Mouse (Mus musculus): ENCODE results near the gene Uggt1. TPM values are rescaled to one million over a fixed set of nuclear protein-coding genes. Genes with fewer than 3 reads are reported as not detected.

The Uggt1 gene
- polyA plus RNA-seq, 1 experiment from 2014 or later = 54.7 TPM

GRCm38 (mm10) chr1:36270666-36271065 is 26.1 kb upstream of the Uggt1 start:
- no peak for ATAC-seq (replicated peaks)
- 75% methylated on average over 3 of the region's 3 CpGs for WGBS
- Histone ChIP-seq H3K9me3 (no peaks in the 10 kb centered on the region), H3K4me1 (no peaks in the 10 kb centered on the region), H3K27me3 (no peaks in the 10 kb centered on the region), H3K36me3 (no peaks in the 10 kb centered on the region), H3K4me2 (replicated peaks) (no peak overlapping the region), H3K27ac (replicated peaks) (no peak overlapping the region), H3K9ac (replicated peaks) (no peak overlapping the region), H3K4me3 (no peak overlapping the region)

- ATAC-seq (replicated peaks) = no peak
- no peaks in the 10 kb centered on the region for H3K9me3 ChIP-seq
- no peak overlapping the region for H3K9ac ChIP-seq (replicated peaks)
- H3K4me1 ChIP-seq = no peaks in the 10 kb centered on the region
- H3K27ac ChIP-seq (replicated peaks) = no peak overlapping the region
- 46% methylated on average over 54 of the region's 54 CpGs for WGBS
- peak overlapping the region; percentile 30 for H3K4me2 ChIP-seq (replicated peaks)
- H3K4me3 ChIP-seq = peak overlapping the region; percentile 13; the same call in 1 of the 2 replicates
- no peaks in the 10 kb centered on the region for H3K27me3 ChIP-seq
- H3K36me3 ChIP-seq = no peaks in the 10 kb centered on the region
These were observed 24.7 kb upstream of the Uggt1 start for GRCm38 (mm10) chr1:36269121-36269795.

- Histone ChIP-seq H3K4me1 (no peaks in the 10 kb centered on the region), H3K9ac (replicated peaks) (no peak overlapping the region), H3K9me3 (no peaks in the 10 kb centered on the region), H3K36me3 (no peaks in the 10 kb centered on the region), H3K4me2 (replicated peaks) (no peak overlapping the region), H3K27ac (replicated peaks) (no peak overlapping the region), H3K4me3 (no peak overlapping the region), H3K27me3 (no peaks in the 10 kb centered on the region)
- 98% methylated on average over 3 of the region's 3 CpGs for WGBS
- no peak for ATAC-seq (replicated peaks)
These were observed 23.1 kb upstream of the Uggt1 start for GRCm38 (mm10) chr1:36267595-36267994.

GRCm38 (mm10) chr1:36266293-36266692 is 21.8 kb upstream of the Uggt1 start:
- H3K4me1 ChIP-seq = no peaks in the 10 kb centered on the region
- no peak for ATAC-seq (replicated peaks)
- H3K9ac ChIP-seq (replicated peaks) = no peak overlapping the region
- H3K36me3 ChIP-seq = no peaks in the 10 kb centered on the region
- H3K4me2 ChIP-seq (replicated peaks) = no peak overlapping the region
- no peaks in the 10 kb centered on the region for H3K9me3 ChIP-seq
- no peak overlapping the region for H3K4me3 ChIP-seq
- 87% methylated on average over 6 of the region's 6 CpGs for WGBS
- H3K27ac ChIP-seq (replicated peaks) = no peak overlapping the region
- H3K27me3 ChIP-seq = no peaks in the 10 kb centered on the region

- WGBS = 70% methylated on average over 13 of the region's 13 CpGs
- Histone ChIP-seq H3K9me3 (no peaks in the 10 kb centered on the region), H3K27ac (replicated peaks) (no peak overlapping the region), H3K4me1 (no peaks in the 10 kb centered on the region), H3K36me3 (no peaks in the 10 kb centered on the region), H3K4me2 (replicated peaks) (no peak overlapping the region), H3K4me3 (no peak overlapping the region), H3K9ac (replicated peaks) (no peak overlapping the region), H3K27me3 (no peaks in the 10 kb centered on the region)
- ATAC-seq (replicated peaks) = no peak
These were observed 19.4 kb upstream of the Uggt1 start for GRCm38 (mm10) chr1:36263833-36264488.

- no peaks in the 10 kb centered on the region for H3K36me3 ChIP-seq
- H3K4me2 ChIP-seq (replicated peaks) = no peak overlapping the region
- no peak overlapping the region for H3K9ac ChIP-seq (replicated peaks)
- no peak for ATAC-seq (replicated peaks)
- H3K27me3 ChIP-seq = no peaks in the 10 kb centered on the region
- 85% methylated on average over 19 of the region's 19 CpGs for WGBS
- no peak overlapping the region for H3K4me3 ChIP-seq
- no peaks in the 10 kb centered on the region for H3K9me3 ChIP-seq
- no peak overlapping the region for H3K27ac ChIP-seq (replicated peaks)
- no peaks in the 10 kb centered on the region for H3K4me1 ChIP-seq
These were observed 17.4 kb upstream of the Uggt1 start for GRCm38 (mm10) chr1:36261708-36262504.

- no peak for ATAC-seq (replicated peaks)
- WGBS = 90% methylated on average over 1 of the region's 1 CpGs
- no peak overlapping the region for H3K4me2 ChIP-seq (replicated peaks)
These were observed 15.9 kb upstream of the Uggt1 start for GRCm38 (mm10) chr1:36260418-36260817.

GRCm38 (mm10) chr1:36259281-36259680 is 14.8 kb upstream of the Uggt1 start:
- Histone ChIP-seq H3K27ac (replicated peaks) (no peak overlapping the region), H3K4me3 (no peak overlapping the region), H3K4me1 (peaks cover 11% of the 10 kb centered on the region), H3K4me2 (replicated peaks) (no peak overlapping the region), H3K9me3 (no peaks in the 10 kb centered on the region), H3K36me3 (no peaks in the 10 kb centered on the region), H3K9ac (replicated peaks) (no peak overlapping the region), H3K27me3 (0 out of 2 replicates have a peak, but pooled peaks cover 8% of the 10 kb centered on the region)
- WGBS = 92% methylated on average over 2 of the region's 2 CpGs
- no peak for ATAC-seq (replicated peaks)

More at GRCm38 (mm10) chr1:36260418-36260817, 15.9 kb upstream of the Uggt1 start:
- H3K9ac ChIP-seq (replicated peaks) = no peak overlapping the region
- H3K36me3 ChIP-seq = no peaks in the 10 kb centered on the region
- 0 out of 2 replicates have a peak, but pooled peaks cover under 1% of the 10 kb centered on the region for H3K4me1 ChIP-seq
- no peak overlapping the region for H3K4me3 ChIP-seq
- no peaks in the 10 kb centered on the region for H3K9me3 ChIP-seq
- no peak overlapping the region for H3K27ac ChIP-seq (replicated peaks)
- H3K27me3 ChIP-seq = 0 out of 2 replicates have a peak, but pooled peaks cover 6% of the 10 kb centered on the region

- Histone ChIP-seq H3K27me3 (0 out of 2 replicates have a peak, but pooled peaks cover 8% of the 10 kb centered on the region), H3K9ac (replicated peaks) (no peak overlapping the region), H3K4me2 (replicated peaks) (no peak overlapping the region), H3K4me1 (peaks cover 11% of the 10 kb centered on the region), H3K9me3 (no peaks in the 10 kb centered on the region), H3K36me3 (no peaks in the 10 kb centered on the region), H3K4me3 (no peak overlapping the region), H3K27ac (replicated peaks) (no peak overlapping the region)
- no peak for ATAC-seq (replicated peaks)
- WGBS = 59% methylated on average over 2 of the region's 2 CpGs
These were observed 14.1 kb upstream of the Uggt1 start for GRCm38 (mm10) chr1:36258631-36259030.

- 93% methylated on average over 8 of the region's 8 CpGs for WGBS
- H3K9ac ChIP-seq (replicated peaks) = no peak overlapping the region
- ATAC-seq (replicated peaks) = no peak
- H3K4me3 ChIP-seq = no peak overlapping the region
- no peaks in the 10 kb centered on the region for H3K9me3 ChIP-seq
- peaks cover 11% of the 10 kb centered on the region for H3K4me1 ChIP-seq
- H3K27ac ChIP-seq (replicated peaks) = no peak overlapping the region
- 0 out of 2 replicates have a peak, but pooled peaks cover 8% of the 10 kb centered on the region for H3K27me3 ChIP-seq
- no peaks in the 10 kb centered on the region for H3K36me3 ChIP-seq
- H3K4me2 ChIP-seq (replicated peaks) = no peak overlapping the region
These were observed 12.8 kb upstream of the Uggt1 start for GRCm38 (mm10) chr1:36257276-36257675.

GRCm38 (mm10) chr1:36255871-36256640 is 11.5 kb upstream of the Uggt1 start:
- peak overlapping the region; percentile 19 for H3K4me2 ChIP-seq (replicated peaks)
- H3K4me1 ChIP-seq = peaks cover 14% of the 10 kb centered on the region
- ATAC-seq (replicated peaks) = no peak
- H3K9me3 ChIP-seq = no peaks in the 10 kb centered on the region
- H3K36me3 ChIP-seq = no peaks in the 10 kb centered on the region
- 0 out of 2 replicates have a peak, but pooled peaks cover 8% of the 10 kb centered on the region for H3K27me3 ChIP-seq
- 28% methylated on average over 20 of the region's 20 CpGs for WGBS
- no peak overlapping the region for H3K4me3 ChIP-seq
- H3K9ac ChIP-seq (replicated peaks) = no peak overlapping the region; the same call in 1 of the 2 replicates
- H3K27ac ChIP-seq (replicated peaks) = no peak overlapping the region
